Mouse (Mus musculus) kidney, embryonic 15.5 days (tissue): ENCODE measurements around the gene Mamdc4. TPM values are rescaled to one million over a fixed set of nuclear protein-coding genes. Genes with fewer than 3 reads are reported as not detected.

Source experiments
- ATAC-seq: fragments of 200-750 bp; cut with Nextera tagmentation; replicated peaks from 2 replicates; pipeline ENCODE4 v1.8.0; 2017; ENCODE audit warnings: moderate TSS enrichment; ENCODE audit not compliant: low FRiP score
- H3K27ac ChIP-seq: fragments of 300-500 bp; sonication (generic); 2 replicates; pipeline ENCODE4 v1.5.1; 2015; ENCODE audit warnings: mild to moderate bottlenecking, inconsistent platforms
- H3K27me3 ChIP-seq: fragments of 300-500 bp; sonication (generic); 2 replicates; pipeline ENCODE4 v1.6.1; 2015; ENCODE audit warnings: inconsistent platforms
- H3K36me3 ChIP-seq: fragments of 300-500 bp; sonication (generic); 2 replicates; pipeline ENCODE4 v1.6.1; 2015; ENCODE audit warnings: inconsistent platforms
- H3K4me1 ChIP-seq: fragments of 300-500 bp; sonication (generic); 2 replicates; pipeline ENCODE4 v1.6.1; 2015; ENCODE audit warnings: inconsistent platforms
- H3K4me2 ChIP-seq: fragments of 300-500 bp; sonication (generic); 2 replicates; pipeline ENCODE4 v1.6.1; 2015; ENCODE audit warnings: moderate library complexity, mild to moderate bottlenecking, inconsistent platforms
- H3K4me3 ChIP-seq: fragments of 300-500 bp; sonication (generic); replicated peaks from 2 replicates; pipeline ENCODE4 v1.5.1; 2015; ENCODE audit warnings: mild to moderate bottlenecking, inconsistent platforms
- H3K9ac ChIP-seq: fragments of 300-500 bp; sonication (generic); 2 replicates; pipeline ENCODE4 v1.6.1; 2015; ENCODE audit warnings: mild to moderate bottlenecking, inconsistent platforms
- H3K9me3 ChIP-seq: fragments of 300-500 bp; sonication (generic); replicated peaks from 2 replicates; pipeline ENCODE4 v1.6.1; 2016; ENCODE audit warnings: inconsistent platforms
- WGBS: fragments of 180-500 bp; shearing (Covaris S2); methylation state at CpG from one replicate; pipeline ENCODE4 v1.1.7; 2015; ENCODE audit warnings: mixed read lengths; 5-methylcytosine and 5-hydroxymethylcytosine counted together
- polyA plus RNA-seq: library from polyadenylated mRNA; unstranded; fragments of >200 nt; fragmentation: Nextera tagmentation; extraction: Ambion mirVana; gene quantifications from 2 replicates; pipeline ENCODE4 v1.2.1, GENCODE M21; 2015

The Mamdc4 gene
- polyA plus RNA-seq, 1 experiment from 2014 or later: 10.1 TPM

- Histone ChIP-seq H3K27ac (no peak overlapping the region), H3K27me3 (no peaks in the 10 kb centered on the region), H3K4me1 (no peaks in the 10 kb centered on the region), H3K4me2 (no peak overlapping the region), H3K9ac (no peak overlapping the region), H3K9me3 (no peaks in the 10 kb centered on the region), H3K36me3 (peaks cover 95% of the 10 kb centered on the region), H3K4me3 (no peak overlapping the region)
- ATAC-seq: no peak
- WGBS: 89% methylated on average over 5 of the region's 5 CpGs
Measured at GRCm38 (mm10) chr2:25596765-25597510, 22.3 kb upstream of the Mamdc4 start.

DNA sequence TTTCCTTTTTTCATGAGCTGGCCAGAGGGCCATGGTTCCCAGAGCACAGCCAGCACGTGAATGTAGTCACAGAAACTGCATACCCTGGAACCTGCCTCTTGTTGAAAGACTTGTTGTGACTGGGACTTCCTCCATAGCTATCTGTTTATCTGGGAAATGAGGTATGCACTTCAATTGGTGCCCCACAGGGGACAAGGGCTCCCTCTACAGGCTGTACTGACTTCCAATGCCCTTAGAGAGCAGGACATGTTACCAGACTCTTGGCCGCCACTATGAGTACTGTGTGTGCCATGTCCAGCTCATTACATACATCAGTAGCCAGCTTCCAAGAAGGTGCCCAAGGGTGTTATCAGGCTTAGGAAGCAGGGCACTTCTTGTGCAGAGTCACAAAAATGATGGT, 17.2 kb upstream of the Mamdc4 start:
- H3K27ac ChIP-seq: no peak overlapping the region
- no peak overlapping the region for H3K4me3 ChIP-seq
- no peak overlapping the region for H3K4me2 ChIP-seq
- 73% methylated on average over 2 of the region's 2 CpGs for WGBS
- no peaks in the 10 kb centered on the region for H3K9me3 ChIP-seq
- H3K4me1 ChIP-seq: no peaks in the 10 kb centered on the region
- peaks cover 92% of the 10 kb centered on the region for H3K36me3 ChIP-seq
- H3K27me3 ChIP-seq: no peaks in the 10 kb centered on the region
- ATAC-seq: no peak
- no peak overlapping the region for H3K9ac ChIP-seq

DNA sequence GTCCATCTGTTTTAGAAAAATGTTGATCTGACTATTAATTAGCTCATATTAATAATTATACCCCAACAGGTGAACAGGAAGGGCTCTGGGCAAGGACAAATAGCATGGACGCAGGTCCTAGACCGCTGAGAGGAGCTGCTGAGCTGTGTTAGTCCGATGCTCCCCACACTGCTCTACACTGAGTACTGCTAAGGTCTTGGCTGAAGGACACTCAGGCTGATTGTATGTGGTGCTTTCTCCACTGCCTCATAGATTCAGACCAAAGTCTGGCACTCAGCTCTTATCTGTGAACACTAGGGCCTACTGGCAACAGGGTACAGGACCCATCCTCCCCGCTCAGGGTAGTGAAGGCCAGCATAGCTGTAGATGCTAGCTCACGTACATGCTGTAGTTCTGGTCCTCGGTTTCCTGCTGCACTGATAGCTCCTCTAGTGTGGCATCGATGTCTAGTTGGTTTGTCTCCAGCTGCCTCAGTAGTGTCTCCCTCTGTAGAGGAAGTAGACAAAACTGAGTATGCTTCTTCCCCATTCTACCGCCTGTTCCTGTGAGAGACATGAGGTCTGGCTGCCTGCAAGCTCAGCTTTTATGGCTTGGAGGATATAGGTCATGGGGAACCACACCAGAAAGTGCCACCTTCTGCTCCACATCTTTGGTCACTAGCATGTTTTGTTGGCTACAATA, 13.7 kb upstream of the Mamdc4 start:
- no peaks in the 10 kb centered on the region for H3K4me1 ChIP-seq
- no peak for ATAC-seq
- H3K4me2 ChIP-seq: no peak overlapping the region
- 92% methylated on average over 8 of the region's 8 CpGs for WGBS
- H3K9ac ChIP-seq: no peak overlapping the region
- no peaks in the 10 kb centered on the region for H3K27me3 ChIP-seq
- H3K27ac ChIP-seq: no peak overlapping the region
- no peak overlapping the region for H3K4me3 ChIP-seq
- peaks cover 94% of the 10 kb centered on the region for H3K36me3 ChIP-seq
- H3K9me3 ChIP-seq: no peaks in the 10 kb centered on the region

GRCm38 (mm10) chr2:25587290-25587689, 12.6 kb upstream of the Mamdc4 start:
- H3K27me3 ChIP-seq: no peaks in the 10 kb centered on the region
- H3K4me1 ChIP-seq: peaks cover 8% of the 10 kb centered on the region
- no peak overlapping the region for H3K4me2 ChIP-seq
- no peak overlapping the region for H3K4me3 ChIP-seq
- no peak overlapping the region for H3K27ac ChIP-seq
- no peaks in the 10 kb centered on the region for H3K9me3 ChIP-seq
- no peak overlapping the region for H3K9ac ChIP-seq
- H3K36me3 ChIP-seq: peaks cover 89% of the 10 kb centered on the region
- 85% methylated on average over 8 of the region's 8 CpGs for WGBS
- ATAC-seq: no peak

GRCm38 (mm10) chr2:25585601-25586000, 11.0 kb upstream of the Mamdc4 start:
- ATAC-seq: no peak
- Histone ChIP-seq H3K27me3 (peaks cover 8% of the 10 kb centered on the region), H3K9me3 (no peaks in the 10 kb centered on the region), H3K9ac (no peak overlapping the region), H3K4me3 (no peak overlapping the region), H3K4me1 (peaks cover 25% of the 10 kb centered on the region), H3K4me2 (no peak overlapping the region), H3K36me3 (peaks cover 72% of the 10 kb centered on the region), H3K27ac (no peak overlapping the region)
- WGBS: 79% methylated on average over 3 of the region's 3 CpGs

GRCm38 (mm10) chr2:25584856-25585255, 10.2 kb upstream of the Mamdc4 start:
- Histone ChIP-seq H3K4me2 (no peak overlapping the region), H3K4me3 (no peak overlapping the region), H3K36me3 (peaks cover 65% of the 10 kb centered on the region), H3K9ac (no peak overlapping the region), H3K9me3 (no peaks in the 10 kb centered on the region), H3K27ac (no peak overlapping the region), H3K27me3 (peaks cover 15% of the 10 kb centered on the region), H3K4me1 (peaks cover 29% of the 10 kb centered on the region)
- WGBS: 77% methylated on average over 4 of the region's 4 CpGs
- no peak for ATAC-seq

DNA sequence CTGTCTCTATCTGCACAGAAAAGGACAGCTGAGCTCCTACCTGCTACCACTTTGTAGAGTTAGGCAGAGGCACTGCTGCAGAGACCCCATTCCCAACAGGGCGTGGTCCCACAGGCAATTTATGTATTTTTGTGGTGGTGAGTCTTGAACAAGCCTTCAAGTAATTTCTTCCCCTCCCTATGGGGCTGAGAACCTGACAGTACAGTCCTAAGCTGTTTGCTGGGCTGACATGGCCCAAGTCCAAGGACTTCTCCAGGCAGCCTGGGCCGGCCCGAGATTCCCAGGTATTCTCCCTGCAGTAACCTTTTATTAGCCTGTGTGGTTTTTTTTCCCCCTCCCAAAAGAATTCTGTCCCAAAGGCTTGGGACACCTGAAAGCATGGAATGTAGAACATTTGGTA, 9.5 kb upstream of the Mamdc4 start:
- no peak overlapping the region for H3K9ac ChIP-seq
- peaks cover 58% of the 10 kb centered on the region for H3K36me3 ChIP-seq
- H3K4me2 ChIP-seq: no peak overlapping the region
- no peak overlapping the region for H3K27ac ChIP-seq
- no peak overlapping the region for H3K4me3 ChIP-seq
- peaks cover 22% of the 10 kb centered on the region for H3K27me3 ChIP-seq
- 91% methylated on average over 3 of the region's 3 CpGs for WGBS
- H3K4me1 ChIP-seq: peaks cover 36% of the 10 kb centered on the region
- no peak for ATAC-seq
- H3K9me3 ChIP-seq: no peaks in the 10 kb centered on the region

GRCm38 (mm10) chr2:25583571-25583970, 8.9 kb upstream of the Mamdc4 start:
- 66% methylated on average over 4 of the region's 4 CpGs for WGBS
- Histone ChIP-seq H3K9ac (no peak overlapping the region), H3K27me3 (peaks cover 28% of the 10 kb centered on the region), H3K4me2 (no peak overlapping the region), H3K4me3 (no peak overlapping the region), H3K27ac (no peak overlapping the region), H3K9me3 (no peaks in the 10 kb centered on the region), H3K36me3 (peaks cover 55% of the 10 kb centered on the region), H3K4me1 (peaks cover 42% of the 10 kb centered on the region)
- ATAC-seq: no peak

GRCm38 (mm10) chr2:25583120-25583481, 8.5 kb upstream of the Mamdc4 start:
- H3K4me2 ChIP-seq: no peak overlapping the region
- H3K4me3 ChIP-seq: no peak overlapping the region
- H3K27me3 ChIP-seq: peaks cover 33% of the 10 kb centered on the region
- peaks cover 47% of the 10 kb centered on the region for H3K4me1 ChIP-seq
- H3K9me3 ChIP-seq: no peaks in the 10 kb centered on the region
- no peak overlapping the region for H3K27ac ChIP-seq
- H3K36me3 ChIP-seq: peaks cover 51% of the 10 kb centered on the region
- WGBS: 84% methylated on average over 6 of the region's 6 CpGs
- H3K9ac ChIP-seq: no peak overlapping the region
- no peak for ATAC-seq

- Histone ChIP-seq H3K9me3 (no peaks in the 10 kb centered on the region), H3K4me1 (peaks cover 52% of the 10 kb centered on the region), H3K27me3 (peaks cover 38% of the 10 kb centered on the region), H3K4me2 (no peak overlapping the region), H3K4me3 (no peak overlapping the region), H3K9ac (no peak overlapping the region), H3K27ac (no peak overlapping the region), H3K36me3 (peaks cover 46% of the 10 kb centered on the region)
- 55% methylated on average over 12 of the region's 12 CpGs for WGBS
- ATAC-seq: no peak
Measured at GRCm38 (mm10) chr2:25582466-25583119, 7.9 kb upstream of the Mamdc4 start.

DNA sequence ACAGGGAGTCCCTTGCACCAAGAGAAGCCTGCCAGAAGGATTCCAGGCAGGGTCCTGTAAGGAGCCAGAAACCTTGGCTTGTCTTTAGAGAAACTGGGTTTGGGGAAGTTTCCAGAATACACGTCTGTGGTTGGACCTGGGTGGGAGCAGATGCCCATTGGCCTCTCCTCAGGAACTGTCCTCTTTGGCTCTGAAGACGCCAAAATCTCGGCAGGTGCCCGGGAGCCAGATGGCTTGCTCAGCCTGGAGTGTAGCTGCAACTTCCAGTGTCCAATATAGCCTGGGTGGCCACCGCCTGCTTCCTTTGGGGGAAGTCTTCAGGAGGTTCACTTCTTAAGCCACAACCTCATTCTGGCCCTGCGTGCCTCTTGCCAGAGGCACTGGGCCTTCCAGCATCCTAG, 7.3 kb upstream of the Mamdc4 start:
- Histone ChIP-seq H3K4me1 (peaks cover 59% of the 10 kb centered on the region), H3K4me2 (peak overlapping the region; percentile 70; the same call in 1 of the 2 replicates), H3K9ac (no peak overlapping the region), H3K36me3 (peaks cover 39% of the 10 kb centered on the region), H3K4me3 (no peak overlapping the region), H3K27me3 (peaks cover 45% of the 10 kb centered on the region), H3K27ac (no peak overlapping the region), H3K9me3 (no peaks in the 10 kb centered on the region)
- ATAC-seq: no peak
- WGBS: 30% methylated on average over 6 of the region's 6 CpGs

- no peak within 1 kb of the TSS for H3K9ac ChIP-seq
- H3K4me1 ChIP-seq: peaks cover 60% of the 10 kb centered on the region
- WGBS: 5% methylated on average over 19 of the region's 19 CpGs
- H3K27ac ChIP-seq: no peak within 1 kb of the TSS
- peaks cover 50% of the 10 kb centered on the region for H3K27me3 ChIP-seq
- peak; percentile 47 for ATAC-seq
- H3K36me3 ChIP-seq: peaks cover 34% of the 10 kb centered on the region
- no peaks in the 10 kb centered on the region for H3K9me3 ChIP-seq
- H3K4me3 ChIP-seq: peak within 1 kb of the TSS; percentile 39
- peak within 1 kb of the TSS; percentile 70 for H3K4me2 ChIP-seq
Measured at GRCm38 (mm10) chr2:25581294-25581864, 6.7 kb upstream of the Mamdc4 start, which contains the start of gene Ajm1. TSS of gene Ajm1 (minus strand) at chr2:25581757.
